Mouse (Mus musculus): ENCODE data around the gene Fbxl16. TPM values are rescaled to one million over a fixed set of nuclear protein-coding genes. Genes with fewer than 3 reads are reported as not detected.
A peak's percentile ranks its signal among the peaks of the same experiment; 100 is the strongest.

The Fbxl16 gene
- total and polyA plus RNA-seq, 3 experiments: 1.1 to 3.2 (median 1.4) TPM

- intact Hi-C loops (cut with DNase I): loop anchor here (5.0 kb wide), 1 partner anchor 33 kb away; the partner anchor contains the start of gene Mcrip2
- Histone ChIP-seq H3K79me2 (replicated peaks; ENCODE audit: control insufficient read depth, insufficient read depth, low read length) (peaks cover 2% of the 10 kb centered on the region), H3K4me3 (peak overlapping the region; percentile 85; the same call in 1 of the 2 replicates), H3K27ac (peak overlapping the region; percentile 100; the same call in 1 of the 2 replicates), H3K9ac (ENCODE audit: low read depth, low read length) (0 out of 2 replicates have a peak overlapping the region, but pooled peaks have one; percentile 19), H3K27me3 (ENCODE audit: control insufficient read depth, insufficient read depth, low read length) (no peaks in the 10 kb centered on the region), H3K4me1 (ENCODE audit: control insufficient read depth, insufficient read depth, low read length) (peaks cover 26% of the 10 kb centered on the region), H3K36me3 (ENCODE audit: control insufficient read depth, insufficient read depth, low read length) (no peaks in the 10 kb centered on the region; the same call in 1 of the 2 replicates)
- TF ChIP-seq CTCF (IDR thresholded peaks at IDR 0.05) (no peak), POLR2A (IDR thresholded peaks at IDR 0.05; ENCODE audit: insufficient read depth, low read depth, low read length) (no peak), EP300 (IDR thresholded peaks at IDR 0.05; ENCODE audit: insufficient read depth, low read depth, low read length) (no peak)
- 83% methylated on average over 12 of the region's 12 CpGs for WGBS
- no peak for DNase-seq
These were observed 25.8 kb downstream of the Fbxl16 start for GRCm38 (mm10) chr17:25834595-25835222.

- H3K27ac ChIP-seq: no peak overlapping the region
- H3K4me1 ChIP-seq (ENCODE audit: control insufficient read depth, insufficient read depth, low read length): peaks cover 26% of the 10 kb centered on the region
- no peak for TF ChIP-seq CTCF (IDR thresholded peaks at IDR 0.05)
- TF ChIP-seq POLR2A (IDR thresholded peaks at IDR 0.05; ENCODE audit: insufficient read depth, low read depth, low read length): no peak
- TF ChIP-seq EP300 (IDR thresholded peaks at IDR 0.05; ENCODE audit: insufficient read depth, low read depth, low read length): no peak
- no peak for DNase-seq
- H3K79me2 ChIP-seq (replicated peaks; ENCODE audit: control insufficient read depth, insufficient read depth, low read length): peaks cover 2% of the 10 kb centered on the region
- no peaks in the 10 kb centered on the region for H3K27me3 ChIP-seq (ENCODE audit: control insufficient read depth, insufficient read depth, low read length)
- H3K36me3 ChIP-seq (ENCODE audit: control insufficient read depth, insufficient read depth, low read length): no peaks in the 10 kb centered on the region; the same call in 1 of the 2 replicates
- WGBS: 94% methylated on average over 7 of the region's 7 CpGs
- H3K4me3 ChIP-seq: no peak overlapping the region
- intact Hi-C loops (cut with DNase I): no loop called here
- no peak overlapping the region for H3K9ac ChIP-seq (ENCODE audit: low read depth, low read length)
These were observed 26.4 kb downstream of the Fbxl16 start for GRCm38 (mm10) chr17:25835301-25835700.

DNA sequence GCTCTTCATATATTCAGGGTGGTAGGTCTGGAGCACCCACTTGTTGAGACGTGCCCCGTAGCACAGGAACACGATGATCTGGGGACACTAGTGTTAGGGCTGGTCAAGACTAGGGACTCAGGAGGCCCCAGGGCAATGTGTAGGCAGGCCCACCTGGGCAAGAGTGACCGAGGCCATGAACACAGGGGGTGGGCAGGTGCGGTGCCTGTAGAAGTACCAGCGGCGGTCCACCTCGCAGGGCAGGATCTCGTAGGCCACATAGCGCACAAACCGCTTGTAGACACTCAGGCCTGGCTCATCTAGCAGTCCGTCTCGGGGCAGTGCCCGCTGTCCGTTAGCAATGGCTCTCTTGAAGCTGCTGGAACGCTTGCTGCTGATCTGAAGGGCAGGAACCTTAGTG is 26.9 kb downstream of the Fbxl16 start:
- TF ChIP-seq EP300 (IDR thresholded peaks at IDR 0.05; ENCODE audit: insufficient read depth, low read depth, low read length) (no peak), POLR2A (IDR thresholded peaks at IDR 0.05; ENCODE audit: insufficient read depth, low read depth, low read length) (no peak), CTCF (IDR thresholded peaks at IDR 0.05) (no peak)
- intact Hi-C loops (cut with DNase I): no loop called here
- no peaks in the 10 kb centered on the region for H3K27me3 ChIP-seq (ENCODE audit: control insufficient read depth, insufficient read depth, low read length)
- H3K9ac ChIP-seq (ENCODE audit: low read depth, low read length): peak overlapping the region; percentile 59
- 80% methylated on average over 16 of the region's 16 CpGs for WGBS
- H3K4me3 ChIP-seq: no peak overlapping the region
- no peaks in the 10 kb centered on the region; the same call in 1 of the 2 replicates for H3K36me3 ChIP-seq (ENCODE audit: control insufficient read depth, insufficient read depth, low read length)
- H3K27ac ChIP-seq: peak overlapping the region; percentile 73; the same call in 1 of the 2 replicates
- no peak for DNase-seq
- peaks cover 26% of the 10 kb centered on the region for H3K4me1 ChIP-seq (ENCODE audit: control insufficient read depth, insufficient read depth, low read length)
- peaks cover 2% of the 10 kb centered on the region for H3K79me2 ChIP-seq (replicated peaks; ENCODE audit: control insufficient read depth, insufficient read depth, low read length)

DNA sequence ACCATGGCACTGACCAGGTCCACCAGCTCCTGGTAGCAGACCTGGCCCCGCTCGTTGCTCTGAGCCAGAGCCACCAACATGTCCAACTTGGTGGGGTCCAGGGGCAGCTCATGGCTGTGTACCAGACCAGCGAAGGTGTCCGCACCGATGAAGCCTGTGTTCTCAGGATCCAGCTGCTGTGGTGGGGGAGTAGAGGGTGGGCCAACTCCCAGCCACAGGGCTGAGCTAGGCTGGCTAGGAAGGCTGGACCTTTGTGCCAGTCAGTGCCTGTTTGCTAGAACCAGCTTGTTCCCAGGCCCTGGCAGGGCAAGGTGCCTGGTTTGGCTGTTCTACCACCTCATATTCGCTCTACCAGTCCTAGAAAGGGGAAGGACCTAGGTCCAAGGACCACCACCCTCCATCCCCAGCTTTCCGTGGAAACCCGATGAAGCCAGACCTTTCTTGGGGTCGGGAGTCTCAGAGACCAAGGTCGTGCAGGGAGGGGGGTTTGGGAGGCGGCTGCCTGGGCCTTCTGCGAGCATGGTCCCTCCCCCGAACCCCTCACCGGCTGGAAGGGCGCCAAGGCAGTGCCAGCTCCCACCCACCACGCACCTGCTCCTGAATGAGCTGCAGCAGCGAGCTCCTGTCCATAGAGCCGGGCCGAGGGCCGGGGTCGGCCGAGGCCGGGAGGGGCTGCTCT is 27.7 kb downstream of the Fbxl16 start:
- TF ChIP-seq EP300 (IDR thresholded peaks at IDR 0.05; ENCODE audit: insufficient read depth, low read depth, low read length) (no peak), POLR2A (IDR thresholded peaks at IDR 0.05; ENCODE audit: insufficient read depth, low read depth, low read length) (peak; percentile 11; the same call in 1 of the 2 replicates)
- peak overlapping the region; percentile 40 for H3K4me3 ChIP-seq
- DNase-seq: no peak
- H3K27ac ChIP-seq: peak overlapping the region; percentile 73
- intact Hi-C loops (cut with DNase I): no loop called here
- no peaks in the 10 kb centered on the region for H3K27me3 ChIP-seq (ENCODE audit: control insufficient read depth, insufficient read depth, low read length)
- peaks cover 23% of the 10 kb centered on the region for H3K4me1 ChIP-seq (ENCODE audit: control insufficient read depth, insufficient read depth, low read length)
- WGBS: 21% methylated on average over 23 of the region's 23 CpGs
- no peaks in the 10 kb centered on the region; the same call in 1 of the 2 replicates for H3K36me3 ChIP-seq (ENCODE audit: control insufficient read depth, insufficient read depth, low read length)
- H3K79me2 ChIP-seq (replicated peaks; ENCODE audit: control insufficient read depth, insufficient read depth, low read length): peaks cover 2% of the 10 kb centered on the region
- H3K9ac ChIP-seq (ENCODE audit: low read depth, low read length): peak overlapping the region; percentile 59

DNA sequence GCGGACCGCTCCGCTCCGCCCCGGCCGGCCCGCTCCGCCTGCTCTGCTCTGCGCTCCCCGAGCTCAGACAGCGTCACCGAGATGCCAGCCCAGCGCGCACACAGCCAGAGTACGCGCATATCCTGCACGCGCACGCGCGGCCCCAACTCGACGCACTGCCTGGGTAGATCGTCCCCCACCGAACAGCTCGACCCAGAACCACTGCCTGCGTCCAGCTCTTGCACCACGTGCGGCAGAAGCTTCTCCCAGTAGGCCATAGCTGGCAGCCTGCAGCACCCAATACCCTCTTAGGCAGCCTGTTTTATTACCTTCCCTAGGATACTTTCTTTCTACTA is 28.2 kb downstream of the Fbxl16 start, which contains the start of gene Rhbdl1:
Gene Rhbdl1 (minus strand): TSS at position 220 of the 335 bp plus-strand sequence.
- intact Hi-C loops (cut with DNase I): no loop called here
- Histone ChIP-seq H3K4me1 (ENCODE audit: control insufficient read depth, insufficient read depth, low read length) (peaks cover 18% of the 10 kb centered on the region), H3K36me3 (ENCODE audit: control insufficient read depth, insufficient read depth, low read length) (no peaks in the 10 kb centered on the region), H3K27ac (peak within 1 kb of the TSS; percentile 73), H3K79me2 (replicated peaks; ENCODE audit: control insufficient read depth, insufficient read depth, low read length) (peaks cover 2% of the 10 kb centered on the region), H3K4me3 (peak within 1 kb of the TSS; percentile 40), H3K9ac (ENCODE audit: low read depth, low read length) (peak within 1 kb of the TSS; percentile 59), H3K27me3 (ENCODE audit: control insufficient read depth, insufficient read depth, low read length) (no peaks in the 10 kb centered on the region)
- DNase-seq: peak; percentile 76 to 84
- peak; percentile 51; the same call in 1 of the 2 replicates for TF ChIP-seq EP300 (IDR thresholded peaks at IDR 0.05; ENCODE audit: insufficient read depth, low read depth, low read length)
- TF ChIP-seq CTCF (IDR thresholded peaks at IDR 0.05): no peak
- TF ChIP-seq POLR2A (IDR thresholded peaks at IDR 0.05; ENCODE audit: insufficient read depth, low read depth, low read length): peak; percentile 71
- 5% methylated on average over 29 of the region's 29 CpGs for WGBS

DNA sequence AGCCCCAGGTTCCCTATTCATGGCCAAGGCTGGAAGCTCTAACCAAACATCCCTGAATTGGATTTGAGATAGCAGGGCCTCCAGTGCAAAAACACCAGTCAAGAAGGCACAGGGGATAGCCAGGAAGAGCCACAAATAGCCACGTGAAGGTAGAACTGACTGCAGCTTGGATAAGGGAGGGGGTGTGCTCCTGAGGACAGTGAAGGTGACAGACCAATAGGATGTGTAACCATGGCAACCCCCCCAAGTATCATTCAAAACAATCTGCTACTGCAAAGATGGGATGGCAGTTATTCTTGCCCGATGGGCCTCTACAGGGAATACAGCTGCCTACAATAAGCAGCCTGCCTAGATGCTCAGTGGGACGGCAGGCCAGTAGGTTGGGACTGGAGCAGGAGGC is 28.6 kb downstream of the Fbxl16 start:
- Histone ChIP-seq H3K4me1 (ENCODE audit: control insufficient read depth, insufficient read depth, low read length) (peaks cover 18% of the 10 kb centered on the region), H3K4me3 (no peak overlapping the region), H3K79me2 (replicated peaks; ENCODE audit: control insufficient read depth, insufficient read depth, low read length) (peaks cover 2% of the 10 kb centered on the region), H3K9ac (ENCODE audit: low read depth, low read length) (no peak overlapping the region), H3K27ac (peak overlapping the region; percentile 73), H3K36me3 (ENCODE audit: control insufficient read depth, insufficient read depth, low read length) (no peaks in the 10 kb centered on the region), H3K27me3 (ENCODE audit: control insufficient read depth, insufficient read depth, low read length) (no peaks in the 10 kb centered on the region)
- 39% methylated on average over 3 of the region's 3 CpGs for WGBS
- no peak for DNase-seq
- TF ChIP-seq EP300 (IDR thresholded peaks at IDR 0.05; ENCODE audit: insufficient read depth, low read depth, low read length) (no peak), CTCF (IDR thresholded peaks at IDR 0.05) (no peak), POLR2A (IDR thresholded peaks at IDR 0.05; ENCODE audit: insufficient read depth, low read depth, low read length) (no peak)
- intact Hi-C loops (cut with DNase I): no loop called here

Data from heart, adult 2 months (tissue).